Mouse (Mus musculus) spleen, adult 2 months (tissue): ENCODE data around the gene Fgfr2. TPM values are rescaled to one million over a fixed set of nuclear protein-coding genes. Genes with fewer than 3 reads are reported as not detected.

ENCODE experiments used
- DNase-seq, 2 experiments: peaks; one replicate each; pipeline versions ENCODE4 v3.0.0 to v3.0.0-alpha.2; 2012 to 2021; ENCODE audit warnings: low spot score in 2 of 2, low read depth in 1 of 2
- H3K27ac ChIP-seq: fragments of 200-500 bp; 2 replicates; pipeline ENCODE4 v1.5.1; 2012; ENCODE audit warnings: low read length, inconsistent platforms; ENCODE audit not compliant: insufficient read depth
- H3K27me3 ChIP-seq: fragments of 200-500 bp; 2 replicates; pipeline ENCODE4 v1.6.1; 2012; ENCODE audit warnings: mild to moderate bottlenecking, moderate library complexity, low read length, inconsistent platforms; ENCODE audit not compliant: control insufficient read depth, insufficient read depth
- H3K36me3 ChIP-seq: fragments of 200-500 bp; 2 replicates; pipeline ENCODE4 v1.6.1; 2012; ENCODE audit warnings: mild to moderate bottlenecking, low read length, inconsistent platforms; ENCODE audit not compliant: control insufficient read depth, insufficient read depth
- H3K4me1 ChIP-seq: fragments of 200-500 bp; 2 replicates; pipeline ENCODE4 v1.6.1; 2011; ENCODE audit warnings: inconsistent platforms; ENCODE audit not compliant: control insufficient read depth, insufficient read depth, insufficient read length
- H3K4me3 ChIP-seq: fragments of 200-500 bp; 2 replicates; pipeline ENCODE4 v1.5.1; 2011; ENCODE audit warnings: mild to moderate bottlenecking, inconsistent platforms; ENCODE audit not compliant: insufficient read depth, insufficient read length; ENCODE audit errors: extremely low read depth
- CTCF ChIP-seq: fragments of 200-500 bp; IDR thresholded peaks from 2 replicates; pipeline ENCODE4 v1.5.1; 2011; ENCODE audit warnings: mild to moderate bottlenecking, inconsistent platforms; ENCODE audit not compliant: insufficient read depth, insufficient read length, insufficient replicate concordance; ENCODE audit errors: extremely low read depth
- POLR2A ChIP-seq: fragments of 200-500 bp; IDR thresholded peaks from 2 replicates; pipeline ENCODE4 v1.6.1; 2011; ENCODE audit warnings: low read depth, low read length, inconsistent platforms
- WGBS: fragments of 180-500 bp; shearing (Covaris S2); methylation state at CpG from one replicate; pipeline ENCODE4 v1.1.7; 2018; 5-methylcytosine and 5-hydroxymethylcytosine counted together
- polyA plus RNA-seq: library from polyadenylated mRNA; depleted of rRNA; stranded (reverse); fragments of >200 nt; gene quantifications from 2 replicates; pipeline ENCODE4 v1.2.3, GENCODE M21; 2012

Fgfr2 gene
- polyA plus RNA-seq, 1 experiment: 1.6 TPM

GRCm38 (mm10) chr7:132094666-132095065 lies 1028.5 kb downstream of the Fgfr2 start:
- Histone ChIP-seq H3K27me3 (no peaks in the 10 kb centered on the region), H3K4me1 (no peaks in the 10 kb centered on the region), H3K27ac (no peak overlapping the region), H3K36me3 (no peaks in the 10 kb centered on the region), H3K4me3 (no peak overlapping the region)
- DNase-seq: no peak
- TF ChIP-seq CTCF: no peak
- TF ChIP-seq POLR2A: no peak
- 53% methylated on average over 7 of the region's 7 CpGs for whole genome bisulfite sequencing

- Histone ChIP-seq H3K4me1 (no peaks in the 10 kb centered on the region), H3K36me3 (no peaks in the 10 kb centered on the region), H3K27me3 (no peaks in the 10 kb centered on the region), H3K27ac (no peak overlapping the region), H3K4me3 (no peak overlapping the region)
- DNase-seq: no peak
- TF ChIP-seq CTCF (no peak), POLR2A (no peak)
- WGBS: 86% methylated on average over 7 of the region's 7 CpGs
These were observed 1031.6 kb downstream of the Fgfr2 start for GRCm38 (mm10) chr7:132091551-132091950.

- TF ChIP-seq POLR2A (no peak), CTCF (no peak)
- Histone ChIP-seq H3K4me1 (no peaks in the 10 kb centered on the region), H3K27ac (no peak overlapping the region), H3K27me3 (no peaks in the 10 kb centered on the region), H3K4me3 (no peak overlapping the region), H3K36me3 (no peaks in the 10 kb centered on the region)
- 66% methylated on average over 6 of the region's 6 CpGs for WGBS
- no peak for DNase-seq
These were observed 1034.5 kb downstream of the Fgfr2 start for GRCm38 (mm10) chr7:132088606-132089005.

- WGBS: 65% methylated on average over 4 of the region's 4 CpGs
- Histone ChIP-seq H3K4me1 (no peaks in the 10 kb centered on the region), H3K36me3 (no peaks in the 10 kb centered on the region), H3K4me3 (no peak overlapping the region), H3K27me3 (no peaks in the 10 kb centered on the region), H3K27ac (no peak overlapping the region)
- TF ChIP-seq CTCF: no peak
- DNase-seq: no peak
These were observed 1035.0 kb downstream of the Fgfr2 start for GRCm38 (mm10) chr7:132088181-132088580.

- DNase-seq: no peak
- Histone ChIP-seq H3K27ac (no peak overlapping the region), H3K4me3 (no peak overlapping the region), H3K4me1 (no peaks in the 10 kb centered on the region), H3K27me3 (no peaks in the 10 kb centered on the region), H3K36me3 (no peaks in the 10 kb centered on the region)
- TF ChIP-seq CTCF: no peak
- TF ChIP-seq POLR2A: no peak
- 74% methylated on average over 1 of the region's 1 CpGs for WGBS
These were observed 1047.3 kb downstream of the Fgfr2 start for GRCm38 (mm10) chr7:132075825-132076224.

GRCm38 (mm10) chr7:132074503-132074902 lies 1048.6 kb downstream of the Fgfr2 start:
- H3K36me3 ChIP-seq: no peaks in the 10 kb centered on the region
- 63% methylated on average over 3 of the region's 3 CpGs for WGBS
- DNase-seq: no peak

GRCm38 (mm10) chr7:132070877-132071625 lies 1052.1 kb downstream of the Fgfr2 start:
- H3K4me1 ChIP-seq: no peaks in the 10 kb centered on the region
- H3K36me3 ChIP-seq: no peaks in the 10 kb centered on the region
- WGBS: 86% methylated on average over 6 of the region's 6 CpGs
- no peaks in the 10 kb centered on the region for H3K27me3 ChIP-seq
- no peak overlapping the region for H3K27ac ChIP-seq
- TF ChIP-seq CTCF: no peak
- no peak overlapping the region for H3K4me3 ChIP-seq
- no peak for DNase-seq

More at GRCm38 (mm10) chr7:132074503-132074902, 1048.6 kb downstream of the Fgfr2 start:
- no peaks in the 10 kb centered on the region for H3K27me3 ChIP-seq
- H3K27ac ChIP-seq: no peak overlapping the region
- H3K4me3 ChIP-seq: no peak overlapping the region
- TF ChIP-seq CTCF: no peak
- no peak for TF ChIP-seq POLR2A
- no peaks in the 10 kb centered on the region for H3K4me1 ChIP-seq
